Mouse (Mus musculus): ENCODE results near the gene Ap2m1.
A peak's percentile ranks its signal among the peaks of the same experiment; 100 is the strongest.

The Ap2m1 gene

GRCm38 (mm10) chr16:20530941-20531340, 4.3 kb upstream of the Ap2m1 start:
- no peak for DNase-seq

GRCm38 (mm10) chr16:20534617-20535295, 522 bp upstream of the Ap2m1 start:
- DNase-seq = no peak

- no peak for DNase-seq
Measured at GRCm38 (mm10) chr16:20536081-20536665, 895 bp downstream of the Ap2m1 start.

GRCm38 (mm10) chr16:20537071-20537471, 1.8 kb downstream of the Ap2m1 start:
- peak; percentile 47 for DNase-seq

GRCm38 (mm10) chr16:20537601-20538320, 2.5 kb downstream of the Ap2m1 start:
- DNase-seq = no peak

- DNase-seq = no peak
Measured at GRCm38 (mm10) chr16:20539649-20540048, 4.4 kb downstream of the Ap2m1 start.

GRCm38 (mm10) chr16:20540438-20540837, 5.2 kb downstream of the Ap2m1 start:
- DNase-seq = no peak

- no peak for DNase-seq
Measured at GRCm38 (mm10) chr16:20545696-20546095, 10.4 kb downstream of the Ap2m1 start.

- DNase-seq = no peak
Measured at GRCm38 (mm10) chr16:20547423-20547822, 12.1 kb downstream of the Ap2m1 start.

GRCm38 (mm10) chr16:20548096-20548948, 13.0 kb downstream of the Ap2m1 start, which contains the start of gene Abcf3:
TSS of gene Abcf3 (plus strand) at chr16:20548577.
- peak; percentile 96 for DNase-seq

- no peak for DNase-seq
Measured at GRCm38 (mm10) chr16:20549161-20549560, 13.9 kb downstream of the Ap2m1 start.

- DNase-seq = no peak
Measured at GRCm38 (mm10) chr16:20551691-20552090, 16.4 kb downstream of the Ap2m1 start.

- DNase-seq = no peak
Measured at GRCm38 (mm10) chr16:20552594-20552993, 17.3 kb downstream of the Ap2m1 start.

- DNase-seq = no peak
Measured at GRCm38 (mm10) chr16:20555000-20555399, 19.7 kb downstream of the Ap2m1 start.

- no peak for DNase-seq
Measured at GRCm38 (mm10) chr16:20557381-20557780, 22.1 kb downstream of the Ap2m1 start.

- DNase-seq = no peak
Measured at GRCm38 (mm10) chr16:20565075-20565474, 29.8 kb downstream of the Ap2m1 start.

- DNase-seq = peak; percentile 53
Measured at GRCm38 (mm10) chr16:20589366-20589938, 54.2 kb downstream of the Ap2m1 start, which contains the start of gene Vwa5b2. TSS of gene Vwa5b2 (plus strand) at chr16:20589471.

- DNase-seq = peak; percentile 66
Measured at GRCm38 (mm10) chr16:20589939-20590679, 54.8 kb downstream of the Ap2m1 start.

- DNase-seq = no peak
Measured at GRCm38 (mm10) chr16:20590680-20591038, 55.4 kb downstream of the Ap2m1 start.

GRCm38 (mm10) chr16:20591076-20591705, 55.9 kb downstream of the Ap2m1 start:
- DNase-seq = no peak

All from right cerebral cortex, postnatal 14 days (tissue).